Mouse (Mus musculus): ENCODE data around the gene Nat9. TPM values are rescaled to one million over a fixed set of nuclear protein-coding genes. Genes with fewer than 3 reads are reported as not detected.

Gene Nat9
- polyA plus RNA-seq, 2 experiments, result 7.7 to 8.2 TPM

DNA sequence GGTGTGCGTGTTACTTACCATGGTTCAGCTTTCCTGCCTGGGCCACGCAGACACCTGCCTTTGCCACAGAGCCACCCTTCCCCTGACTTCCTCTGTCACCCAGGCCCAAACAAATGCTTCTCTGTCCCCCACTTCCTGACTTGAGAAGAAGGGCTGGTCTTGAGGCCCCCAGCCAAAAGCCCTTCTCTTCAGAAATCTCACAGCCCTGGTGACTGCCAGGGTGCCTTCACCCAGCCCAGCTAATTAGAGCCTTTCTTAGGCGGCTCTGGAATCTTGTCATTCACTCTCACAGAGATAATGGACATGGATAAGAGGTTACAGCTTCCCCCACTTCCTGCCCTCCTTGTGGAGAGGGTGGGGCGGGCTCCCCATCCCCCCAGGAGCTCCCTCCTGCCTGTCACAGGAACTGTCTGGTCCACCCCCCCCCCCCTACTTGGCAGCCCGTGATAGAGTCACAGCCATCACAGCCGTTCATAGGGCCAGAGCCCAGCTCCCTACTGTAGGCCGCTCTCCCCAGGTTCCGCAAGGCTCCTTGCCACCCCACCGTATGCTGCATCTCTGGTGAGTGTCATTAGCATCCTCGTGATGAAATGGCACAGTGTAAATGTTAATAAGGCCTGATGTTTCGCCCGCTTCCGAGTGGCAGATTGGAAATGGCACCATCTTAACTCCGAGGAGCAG lies 39.3 kb upstream of the Nat9 start:
- WGBS (ENCODE audit: insufficient replicate concordance), result 46% methylated on average over 14 of the region's 14 CpGs
- H3K9me3 ChIP-seq (ENCODE audit: control insufficient read depth, low read length), result no peaks in the 10 kb centered on the region
- H3K4me2 ChIP-seq (ENCODE audit: low read depth), result no peak overlapping the region
- H3K9ac ChIP-seq (replicated peaks), result no peak overlapping the region
- H3K27me3 ChIP-seq (ENCODE audit: control insufficient read depth, insufficient read depth, low read length), result no peaks in the 10 kb centered on the region
- H3K4me1 ChIP-seq (replicated peaks; ENCODE audit: control insufficient read depth in 2 of 2, insufficient read depth in 2 of 2, low read length in 1 of 2), result 0 out of 4 replicates have a peak, but pooled peaks cover 0 to 2% of the 10 kb centered on the region in 2 experiments
- H3K36me3 ChIP-seq (replicated peaks; ENCODE audit: control insufficient read depth, insufficient read depth, low read depth), result no peaks in the 10 kb centered on the region
- TF ChIP-seq EP300 (IDR thresholded peaks at IDR 0.05; ENCODE audit: low read depth), result no peak
- no peak for TF ChIP-seq CTCF (IDR thresholded peaks at IDR 0.05; ENCODE audit: low read depth)
- DNase-seq (ENCODE audit: low read depth in 3 of 3, low spot score in 3 of 3) (no peak), ATAC-seq (ENCODE audit: insufficient read depth) (0 out of 2 replicates have a peak, but pooled peaks have one; percentile 14)
- H3K27ac ChIP-seq, result no peak overlapping the region
- no peak overlapping the region for H3K4me3 ChIP-seq (ENCODE audit: insufficient read depth in 1 of 2, low read depth in 2 of 2, low read length in 2 of 2)

DNA sequence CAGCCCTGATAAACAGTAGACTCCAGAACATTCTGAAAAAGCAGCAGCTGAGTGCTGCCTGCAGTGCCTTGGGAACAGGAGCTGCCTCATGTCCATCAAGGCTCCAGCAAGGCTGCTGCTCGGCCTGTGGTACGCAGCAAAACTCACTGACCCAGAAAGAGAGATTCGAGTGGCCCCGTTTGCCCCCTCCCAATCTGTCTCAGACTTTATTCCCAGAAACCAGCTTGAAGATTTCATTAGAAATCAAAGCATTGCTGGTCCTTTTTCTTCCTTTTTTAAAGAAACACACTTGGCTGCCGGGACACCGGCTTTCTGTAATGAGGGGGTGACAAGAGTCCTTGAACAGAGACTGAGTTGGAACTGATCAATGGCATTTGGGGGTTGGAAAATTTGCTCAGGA lies 37.6 kb upstream of the Nat9 start:
- ATAC-seq (ENCODE audit: insufficient read depth), result no peak
- Histone ChIP-seq H3K4me3 (ENCODE audit: insufficient read depth in 1 of 2, low read depth in 2 of 2, low read length in 2 of 2) (no peak overlapping the region), H3K27me3 (ENCODE audit: control insufficient read depth, insufficient read depth, low read length) (no peaks in the 10 kb centered on the region), H3K27ac (no peak overlapping the region), H3K4me2 (ENCODE audit: low read depth) (no peak overlapping the region), H3K4me1 (replicated peaks; ENCODE audit: control insufficient read depth in 2 of 2, insufficient read depth in 2 of 2, low read length in 1 of 2) (0 out of 4 replicates have a peak, but pooled peaks cover 0 to 2% of the 10 kb centered on the region in 2 experiments), H3K9me3 (ENCODE audit: control insufficient read depth, low read length) (no peaks in the 10 kb centered on the region), H3K9ac (replicated peaks) (no peak overlapping the region), H3K36me3 (replicated peaks; ENCODE audit: control insufficient read depth, insufficient read depth, low read depth) (no peaks in the 10 kb centered on the region)
- 79% methylated on average over 6 of the region's 6 CpGs for WGBS (ENCODE audit: insufficient replicate concordance)
- no peak for DNase-seq (ENCODE audit: low read depth in 3 of 3, low spot score in 3 of 3)
- TF ChIP-seq EP300 (IDR thresholded peaks at IDR 0.05; ENCODE audit: low read depth) (no peak), CTCF (IDR thresholded peaks at IDR 0.05; ENCODE audit: low read depth) (no peak)

DNA sequence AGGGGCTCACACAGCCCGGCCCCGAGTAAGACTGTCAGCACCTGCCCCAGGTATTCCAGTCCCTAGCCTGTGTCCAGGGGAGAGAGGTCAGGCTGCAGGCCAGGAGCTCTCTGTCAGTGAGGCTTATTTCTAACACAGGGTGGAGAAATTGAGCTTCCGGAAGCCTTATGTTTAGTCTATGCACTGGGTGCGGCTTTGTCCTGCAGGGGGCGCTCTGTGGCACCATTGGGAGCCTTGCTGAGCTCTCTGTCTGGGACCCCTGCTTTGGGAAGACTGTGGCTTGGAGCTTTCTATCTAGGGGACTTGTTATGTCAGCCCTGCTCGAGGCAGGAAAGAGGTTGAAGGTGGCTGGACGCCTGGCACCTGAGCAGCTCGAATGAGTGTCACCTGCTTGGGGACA lies 37.2 kb upstream of the Nat9 start:
- ATAC-seq (ENCODE audit: insufficient read depth) (no peak), DNase-seq (ENCODE audit: low read depth in 3 of 3, low spot score in 3 of 3) (no peak)
- Histone ChIP-seq H3K9ac (replicated peaks) (no peak overlapping the region), H3K4me2 (ENCODE audit: low read depth) (no peak overlapping the region), H3K27ac (no peak overlapping the region), H3K4me3 (ENCODE audit: insufficient read depth in 1 of 2, low read depth in 2 of 2, low read length in 2 of 2) (no peak overlapping the region), H3K27me3 (ENCODE audit: control insufficient read depth, insufficient read depth, low read length) (no peaks in the 10 kb centered on the region), H3K36me3 (replicated peaks; ENCODE audit: control insufficient read depth, insufficient read depth, low read depth) (no peaks in the 10 kb centered on the region), H3K4me1 (replicated peaks; ENCODE audit: control insufficient read depth in 2 of 2, insufficient read depth in 2 of 2, low read length in 1 of 2) (peaks cover 0 to 3% of the 10 kb centered on the region in 2 experiments; a peak in 1 of 4 replicates), H3K9me3 (ENCODE audit: control insufficient read depth, low read length) (no peaks in the 10 kb centered on the region)
- WGBS (ENCODE audit: insufficient replicate concordance), result 43% methylated on average over 8 of the region's 8 CpGs
- TF ChIP-seq EP300 (IDR thresholded peaks at IDR 0.05; ENCODE audit: low read depth), result no peak
- TF ChIP-seq CTCF (IDR thresholded peaks at IDR 0.05; ENCODE audit: low read depth), result peak; percentile 78

GRCm38 (mm10) chr11:115223877-115224276 lies 36.2 kb upstream of the Nat9 start:
- H3K9me3 ChIP-seq (ENCODE audit: control insufficient read depth, low read length), result no peaks in the 10 kb centered on the region
- H3K27me3 ChIP-seq (ENCODE audit: control insufficient read depth, insufficient read depth, low read length), result no peaks in the 10 kb centered on the region
- peaks cover 0 to 11% of the 10 kb centered on the region in 2 experiments; a peak in 2 of 4 replicates for H3K4me1 ChIP-seq (replicated peaks; ENCODE audit: control insufficient read depth in 2 of 2, insufficient read depth in 2 of 2, low read length in 1 of 2)
- TF ChIP-seq CTCF (IDR thresholded peaks at IDR 0.05; ENCODE audit: low read depth), result no peak
- TF ChIP-seq EP300 (IDR thresholded peaks at IDR 0.05; ENCODE audit: low read depth), result no peak
- no peak for ATAC-seq (ENCODE audit: insufficient read depth)
- no peaks in the 10 kb centered on the region for H3K36me3 ChIP-seq (replicated peaks; ENCODE audit: control insufficient read depth, insufficient read depth, low read depth)
- DNase-seq (ENCODE audit: low read depth in 3 of 3, low spot score in 3 of 3), result no peak
- H3K27ac ChIP-seq, result no peak overlapping the region
- 38% methylated on average over 6 of the region's 6 CpGs for WGBS (ENCODE audit: insufficient replicate concordance)
- no peak overlapping the region for H3K4me2 ChIP-seq (ENCODE audit: low read depth)
- no peak overlapping the region for H3K9ac ChIP-seq (replicated peaks)
- H3K4me3 ChIP-seq (ENCODE audit: insufficient read depth in 1 of 2, low read depth in 2 of 2, low read length in 2 of 2), result no peak overlapping the region

GRCm38 (mm10) chr11:115223451-115223850 lies 35.8 kb upstream of the Nat9 start:
- WGBS (ENCODE audit: insufficient replicate concordance), result 54% methylated on average over 11 of the region's 11 CpGs
- Histone ChIP-seq H3K27me3 (ENCODE audit: control insufficient read depth, insufficient read depth, low read length) (no peaks in the 10 kb centered on the region), H3K36me3 (replicated peaks; ENCODE audit: control insufficient read depth, insufficient read depth, low read depth) (no peaks in the 10 kb centered on the region), H3K9ac (replicated peaks) (no peak overlapping the region), H3K4me2 (ENCODE audit: low read depth) (no peak overlapping the region), H3K4me3 (ENCODE audit: insufficient read depth in 1 of 2, low read depth in 2 of 2, low read length in 2 of 2) (no peak overlapping the region), H3K27ac (no peak overlapping the region), H3K4me1 (replicated peaks; ENCODE audit: control insufficient read depth in 2 of 2, insufficient read depth in 2 of 2, low read length in 1 of 2) (peaks cover 0 to 11% of the 10 kb centered on the region in 2 experiments; a peak in 2 of 4 replicates), H3K9me3 (ENCODE audit: control insufficient read depth, low read length) (no peaks in the 10 kb centered on the region)
- no peak for ATAC-seq (ENCODE audit: insufficient read depth)
- no peak for TF ChIP-seq CTCF (IDR thresholded peaks at IDR 0.05; ENCODE audit: low read depth)
- TF ChIP-seq EP300 (IDR thresholded peaks at IDR 0.05; ENCODE audit: low read depth), result no peak
- DNase-seq (ENCODE audit: low read depth in 3 of 3, low spot score in 3 of 3), result no peak

Data from liver, embryonic 14.5 days (tissue).